Mouse (Mus musculus) ovary, postnatal 10 days (tissue): ENCODE data around the gene Sec24d.

Experiments
- DNase-seq: peaks from one replicate; pipeline ENCODE4 v3.0.0; 2022; ENCODE audit warnings: low spot score

Gene Sec24d

DNA sequence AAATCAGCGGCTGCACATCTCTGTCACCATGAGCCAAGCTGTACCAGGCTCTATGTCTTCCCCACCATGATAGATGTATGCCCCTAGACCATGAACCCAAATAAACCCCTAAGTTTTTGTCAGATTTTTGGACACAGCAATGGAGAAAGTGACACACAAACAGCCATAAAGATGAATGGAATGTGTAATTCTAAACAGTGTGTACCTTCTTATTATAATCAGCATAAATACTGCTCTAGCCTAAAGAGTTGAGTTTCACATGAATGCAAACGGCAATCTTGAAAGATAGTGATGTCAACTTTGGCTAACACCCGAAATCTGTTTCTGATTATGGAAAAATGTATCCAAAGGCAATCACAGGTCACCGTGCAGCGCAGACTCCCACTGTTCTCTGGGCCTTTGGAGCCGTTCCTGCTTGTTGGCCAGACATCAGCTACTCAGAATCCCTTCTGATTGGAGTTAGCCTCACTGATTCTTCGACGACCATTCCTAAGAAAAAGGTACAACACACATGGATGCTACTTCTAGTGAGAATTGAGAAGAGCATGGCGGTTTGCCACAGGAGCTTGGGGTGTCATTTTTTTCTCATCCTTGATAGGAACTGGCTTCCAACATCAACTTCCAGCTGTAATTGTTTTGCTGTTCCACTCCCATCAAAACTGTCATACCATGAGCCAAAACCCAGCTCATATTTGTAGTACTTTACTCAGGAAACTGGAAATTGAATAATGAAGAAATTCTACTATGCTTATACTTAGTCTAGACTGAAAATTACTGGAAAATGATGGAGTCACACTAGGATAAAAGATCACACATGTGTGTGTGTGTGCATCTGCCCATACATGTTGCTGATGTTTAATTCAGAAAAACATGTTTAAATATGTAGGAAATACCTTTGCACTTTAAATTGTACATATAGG is 130.6 kb downstream of the Sec24d start:
- DNase-seq = no peak

DNA sequence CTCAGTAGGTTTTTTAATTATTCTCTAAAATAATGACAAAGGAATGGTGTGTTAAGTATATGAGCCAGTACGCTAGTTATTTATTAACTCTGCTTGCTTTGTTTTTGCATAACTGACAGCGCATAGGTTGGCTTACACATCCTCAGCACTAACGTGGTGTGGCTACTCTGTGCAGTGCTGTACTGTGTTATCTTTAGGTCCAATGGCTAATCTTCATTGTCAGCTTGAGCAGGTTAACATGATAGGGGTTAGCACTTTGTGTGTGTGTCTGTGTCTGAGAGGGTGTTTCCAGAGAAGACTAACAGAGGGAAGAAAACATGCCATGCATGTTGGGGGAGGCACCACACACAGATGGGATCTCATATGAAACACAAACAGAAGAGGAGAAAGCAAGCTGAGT is 137.7 kb downstream of the Sec24d start:
- no peak for DNase-seq

DNA sequence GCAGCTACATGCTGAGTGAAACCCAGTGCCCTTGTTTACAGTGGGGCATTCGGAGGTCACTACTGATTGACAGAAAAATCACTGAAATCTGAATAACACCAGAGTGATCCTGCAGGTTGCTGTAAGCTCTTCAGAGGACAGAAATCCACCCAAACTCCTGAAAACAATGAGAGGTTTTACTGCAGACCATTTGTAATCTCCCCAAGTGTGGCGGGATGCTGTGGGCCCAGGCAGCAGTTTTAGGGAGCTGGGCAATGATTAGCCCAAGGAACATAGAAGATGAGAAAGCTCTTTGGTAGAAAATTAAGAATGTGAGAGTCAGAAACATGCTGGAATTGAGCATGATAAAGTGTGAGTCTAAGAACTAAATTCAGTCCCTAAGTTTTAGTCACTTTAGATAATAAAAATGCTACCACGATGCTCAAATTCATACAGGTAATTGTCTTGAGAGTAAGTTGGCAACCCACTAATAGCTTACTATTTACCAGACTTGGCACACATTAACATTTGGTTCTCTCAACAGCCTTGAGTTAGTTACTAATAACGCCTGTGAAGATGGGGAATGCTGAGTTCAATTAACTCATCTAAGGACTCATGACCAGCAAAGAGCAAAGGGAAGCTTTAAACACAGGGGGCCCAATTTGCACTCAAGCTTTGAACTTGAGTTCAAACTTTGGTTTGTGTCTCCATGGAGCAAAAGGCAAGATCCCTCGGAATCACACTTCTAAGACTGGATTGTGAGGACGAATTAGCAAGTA is 144.7 kb downstream of the Sec24d start:
- DNase-seq = no peak

DNA sequence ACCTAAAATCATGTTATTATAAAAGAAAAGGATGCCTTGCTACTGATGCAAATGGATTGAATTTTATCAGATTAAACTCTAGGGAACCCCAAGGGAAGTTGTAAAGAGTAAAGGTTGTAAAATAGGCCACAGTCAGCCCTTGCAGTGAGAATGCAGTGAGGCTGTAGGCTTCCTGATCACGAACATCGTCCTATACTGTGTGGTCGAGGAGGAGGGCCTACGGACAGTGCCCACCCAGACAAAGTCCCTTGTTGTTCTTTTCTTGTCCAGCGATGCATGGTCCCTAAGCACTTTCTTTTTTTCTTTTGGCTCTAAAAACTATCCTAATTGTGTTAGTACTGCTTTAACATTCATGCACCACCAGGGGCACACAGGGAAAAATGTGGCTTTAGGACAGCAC is 145.9 kb downstream of the Sec24d start:
- DNase-seq = no peak
